Mouse (Mus musculus) splenic B cell, adult 2 months (primary cell): Measurements from ENCODE around the gene Mgat5b.

Experiments used
- DNase-seq: peaks from one replicate; pipeline ENCODE4 v3.0.0-alpha.2; 2011; ENCODE audit warnings: low read depth, low spot score
- H3K27me3 ChIP-seq: 2 replicates; pipeline ENCODE4 v1.6.1; 2012; ENCODE audit warnings: mild to moderate bottlenecking, low read length, moderate library complexity, mixed read lengths; ENCODE audit not compliant: control insufficient read depth, poor library complexity, insufficient read depth, severe bottlenecking
- H3K36me3 ChIP-seq: 2 replicates; pipeline ENCODE4 v1.6.1; 2012; ENCODE audit warnings: mild to moderate bottlenecking, low read length, moderate library complexity, mixed read lengths; ENCODE audit not compliant: control insufficient read depth, poor library complexity, insufficient read depth, severe bottlenecking

Gene Mgat5b

DNA sequence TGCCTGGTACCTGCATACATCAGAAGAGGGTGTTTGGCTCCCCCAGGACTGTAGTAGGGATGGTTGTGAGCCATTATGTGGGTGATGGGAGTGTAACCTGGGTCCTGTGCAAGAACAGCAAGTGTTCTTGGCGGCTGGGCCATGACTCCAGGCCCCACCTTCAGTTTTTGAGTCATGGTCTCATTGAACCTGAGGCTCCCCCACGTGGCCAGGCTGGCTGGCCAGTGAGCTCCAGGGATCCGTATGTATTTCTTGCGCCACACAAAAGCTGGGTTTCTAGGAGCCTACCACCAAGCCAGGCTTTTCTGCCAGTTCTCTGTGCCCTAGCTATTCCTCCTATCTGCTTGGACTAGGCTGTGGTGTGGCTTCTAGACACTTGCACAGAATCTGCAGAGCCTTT, 63.9 kb downstream of the Mgat5b start:
- H3K36me3 ChIP-seq, result no peaks in the 10 kb centered on the region
- no peaks in the 10 kb centered on the region for H3K27me3 ChIP-seq
- no peak for DNase-seq

- Histone ChIP-seq H3K27me3 (no peaks in the 10 kb centered on the region), H3K36me3 (no peaks in the 10 kb centered on the region)
- DNase-seq, result no peak
Observed at GRCm38 (mm10) chr11:116985504-116986385, 67.1 kb downstream of the Mgat5b start.

GRCm38 (mm10) chr11:116988131-116988530, 69.5 kb downstream of the Mgat5b start:
- no peaks in the 10 kb centered on the region for H3K27me3 ChIP-seq
- H3K36me3 ChIP-seq, result no peaks in the 10 kb centered on the region
- DNase-seq, result no peak

DNA sequence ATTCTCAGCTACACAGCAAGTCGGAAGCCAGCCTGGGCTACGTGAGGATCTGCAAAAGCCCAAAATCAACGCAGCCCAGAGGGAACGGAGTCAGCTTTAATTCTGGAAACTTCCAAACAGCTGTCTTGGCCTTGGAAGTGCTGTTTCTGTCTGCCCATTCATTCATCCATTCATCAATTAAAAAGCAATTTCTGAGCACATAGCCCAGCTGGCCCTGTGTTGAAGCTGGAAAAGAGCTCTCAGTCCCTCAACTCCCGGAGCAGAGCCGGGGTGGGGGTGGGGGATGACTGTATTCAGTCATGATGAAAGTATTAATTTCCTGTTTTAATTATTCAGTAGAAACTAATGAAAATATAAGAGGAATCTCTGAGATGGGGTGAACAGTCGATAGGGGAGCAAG, 71.6 kb downstream of the Mgat5b start:
- H3K27me3 ChIP-seq, result peaks cover 5% of the 10 kb centered on the region
- no peak for DNase-seq

GRCm38 (mm10) chr11:116991410-116991809, 72.7 kb downstream of the Mgat5b start:
- DNase-seq, result no peak
- H3K27me3 ChIP-seq, result peaks cover 5% of the 10 kb centered on the region
- H3K36me3 ChIP-seq, result no peaks in the 10 kb centered on the region

More for the DNA sequence above, 71.6 kb downstream of the Mgat5b start:
- H3K36me3 ChIP-seq, result no peaks in the 10 kb centered on the region

GRCm38 (mm10) chr11:116991964-116992363, 73.3 kb downstream of the Mgat5b start:
- H3K27me3 ChIP-seq, result peaks cover 5% of the 10 kb centered on the region
- H3K36me3 ChIP-seq, result no peaks in the 10 kb centered on the region
- DNase-seq, result no peak

GRCm38 (mm10) chr11:116994095-116994582, 75.5 kb downstream of the Mgat5b start:
- Histone ChIP-seq H3K36me3 (no peaks in the 10 kb centered on the region), H3K27me3 (peaks cover 5% of the 10 kb centered on the region)
- peak; percentile 34 for DNase-seq

- peaks cover 5% of the 10 kb centered on the region for H3K27me3 ChIP-seq
- H3K36me3 ChIP-seq, result no peaks in the 10 kb centered on the region
- no peak for DNase-seq
Observed at GRCm38 (mm10) chr11:116996976-116997375, 78.3 kb downstream of the Mgat5b start.

GRCm38 (mm10) chr11:116998935-116999334, 80.3 kb downstream of the Mgat5b start:
- peak; percentile 7 for DNase-seq
- Histone ChIP-seq H3K27me3 (peaks cover 4% of the 10 kb centered on the region), H3K36me3 (no peaks in the 10 kb centered on the region)

GRCm38 (mm10) chr11:117000219-117000618, 81.6 kb downstream of the Mgat5b start:
- H3K27me3 ChIP-seq, result no peaks in the 10 kb centered on the region

DNA sequence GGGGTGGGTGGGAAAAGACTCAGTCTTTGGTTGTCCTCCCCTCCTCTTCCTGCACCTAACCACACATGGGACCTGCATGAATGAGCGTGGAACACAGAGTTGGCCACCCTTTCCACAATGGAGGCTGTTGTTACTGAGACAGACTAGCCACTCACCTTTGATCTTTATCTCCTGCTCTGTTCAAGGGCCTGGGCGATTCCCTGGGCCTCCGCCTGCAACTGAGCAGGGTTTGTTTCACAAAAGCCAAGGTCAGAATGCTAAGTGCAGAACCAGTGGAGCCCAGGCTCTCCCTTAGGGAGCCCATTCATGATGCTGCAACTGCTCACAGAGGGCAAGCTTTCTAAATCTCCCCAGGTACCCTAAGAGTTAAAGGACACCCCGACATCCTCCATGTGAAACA, 83.1 kb downstream of the Mgat5b start:
- no peak for DNase-seq
- H3K27me3 ChIP-seq, result no peaks in the 10 kb centered on the region
- no peaks in the 10 kb centered on the region for H3K36me3 ChIP-seq

More at GRCm38 (mm10) chr11:117000219-117000618, 81.6 kb downstream of the Mgat5b start:
- DNase-seq, result no peak
- no peaks in the 10 kb centered on the region for H3K36me3 ChIP-seq

GRCm38 (mm10) chr11:117003503-117003902, 84.8 kb downstream of the Mgat5b start:
- Histone ChIP-seq H3K36me3 (no peaks in the 10 kb centered on the region), H3K27me3 (no peaks in the 10 kb centered on the region)
- DNase-seq, result no peak

GRCm38 (mm10) chr11:117004277-117004676, 85.6 kb downstream of the Mgat5b start:
- no peaks in the 10 kb centered on the region for H3K36me3 ChIP-seq
- H3K27me3 ChIP-seq, result no peaks in the 10 kb centered on the region
- no peak for DNase-seq

DNA sequence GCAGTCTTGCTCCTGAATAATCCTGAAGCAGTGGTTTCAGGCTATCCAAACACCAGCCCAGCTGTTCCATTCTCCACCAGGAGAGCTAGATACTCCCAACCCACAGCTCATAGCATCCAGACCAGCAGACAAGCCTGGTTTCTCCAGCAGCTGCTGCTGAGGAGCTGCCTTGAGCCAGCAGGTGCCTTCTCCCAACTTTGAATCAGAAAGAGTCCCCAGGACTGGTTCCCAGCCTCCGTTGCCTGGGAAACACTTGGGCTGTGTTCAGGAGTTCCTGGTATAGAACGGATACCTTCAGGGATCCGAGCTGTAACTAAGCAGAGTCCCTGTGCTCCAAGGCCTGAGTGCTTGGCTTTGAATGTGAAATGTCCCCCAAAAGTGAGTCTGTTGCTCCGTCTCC, 98.8 kb downstream of the Mgat5b start:
- no peak for DNase-seq

DNA sequence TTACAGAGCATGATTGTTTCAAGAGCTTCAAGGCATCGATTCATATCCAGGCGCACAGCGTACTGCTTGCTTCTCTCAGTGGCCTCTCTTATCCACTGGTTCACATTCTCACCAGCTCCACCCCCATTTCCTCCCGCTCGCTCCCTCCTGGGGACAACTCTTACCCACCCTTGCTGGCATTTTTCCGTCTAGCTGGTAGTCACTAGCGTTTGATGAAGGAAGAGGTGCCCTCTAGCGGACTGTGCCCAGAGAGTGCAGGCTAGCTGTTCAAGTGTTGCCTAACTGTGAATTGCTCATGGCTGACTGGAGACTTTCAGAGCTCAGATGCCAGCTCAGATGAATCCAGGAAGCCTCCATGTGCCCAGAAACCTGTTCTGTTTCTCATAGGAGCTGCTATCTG, 99.7 kb downstream of the Mgat5b start:
- no peaks in the 10 kb centered on the region for H3K36me3 ChIP-seq
- H3K27me3 ChIP-seq, result no peaks in the 10 kb centered on the region
- DNase-seq, result peak; percentile 75

More for the DNA sequence above, 98.8 kb downstream of the Mgat5b start:
- Histone ChIP-seq H3K27me3 (no peaks in the 10 kb centered on the region), H3K36me3 (no peaks in the 10 kb centered on the region)
